Mouse (Mus musculus) MEL-GATA-1-ER (cell line): ENCODE measurements around the gene Fmnl2.

Source experiments
- DNase-seq: peaks from one replicate; pipeline ENCODE4 v3.0.0-alpha.2; 2012; ENCODE audit warnings: low read depth; ENCODE audit errors: extremely low read depth

The Fmnl2 gene

DNA sequence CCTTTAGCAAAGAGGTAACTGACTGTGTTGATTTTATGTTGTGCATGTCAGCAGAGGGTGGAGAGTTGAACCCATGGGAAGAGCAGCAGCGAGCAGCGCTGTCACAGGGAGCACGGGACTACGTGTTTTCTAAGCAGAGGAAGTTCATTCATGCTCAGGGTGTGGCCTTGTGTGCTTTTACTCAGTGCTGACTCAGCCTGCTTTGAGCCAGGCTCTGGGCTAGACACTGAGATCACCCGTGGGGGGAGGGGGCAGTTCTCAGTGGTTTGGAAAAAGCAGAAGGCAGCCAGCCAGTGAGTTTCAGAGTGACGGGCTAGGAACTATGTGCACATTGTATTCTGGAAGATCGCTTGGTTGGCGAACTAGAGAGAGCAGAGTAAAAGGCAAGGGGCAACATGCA lies 97.4 kb downstream of the Fmnl2 start:
- DNase-seq, result peak; percentile 16

DNA sequence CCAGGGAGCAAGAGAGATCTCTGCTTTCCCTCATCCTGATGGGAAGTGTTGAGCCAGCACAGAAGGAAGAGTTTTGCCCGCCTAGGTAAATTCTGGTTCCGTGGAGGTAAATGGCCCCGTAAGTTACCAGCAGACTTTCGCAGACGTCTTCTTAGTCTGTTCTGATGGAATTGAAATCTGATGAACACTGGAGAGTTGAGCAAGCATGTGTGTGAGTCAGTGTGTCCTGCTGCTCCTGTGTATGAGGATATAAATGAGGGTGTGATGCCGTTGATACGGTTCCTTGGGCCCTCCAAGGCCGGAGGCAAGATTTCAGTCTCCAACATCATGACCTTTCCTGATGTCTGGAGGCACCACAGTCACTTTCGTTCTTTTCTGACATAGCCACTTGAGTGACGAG lies 98.2 kb downstream of the Fmnl2 start:
- no peak for DNase-seq

GRCm38 (mm10) chr2:52957771-52958534 lies 100.3 kb downstream of the Fmnl2 start:
- DNase-seq, result no peak

DNA sequence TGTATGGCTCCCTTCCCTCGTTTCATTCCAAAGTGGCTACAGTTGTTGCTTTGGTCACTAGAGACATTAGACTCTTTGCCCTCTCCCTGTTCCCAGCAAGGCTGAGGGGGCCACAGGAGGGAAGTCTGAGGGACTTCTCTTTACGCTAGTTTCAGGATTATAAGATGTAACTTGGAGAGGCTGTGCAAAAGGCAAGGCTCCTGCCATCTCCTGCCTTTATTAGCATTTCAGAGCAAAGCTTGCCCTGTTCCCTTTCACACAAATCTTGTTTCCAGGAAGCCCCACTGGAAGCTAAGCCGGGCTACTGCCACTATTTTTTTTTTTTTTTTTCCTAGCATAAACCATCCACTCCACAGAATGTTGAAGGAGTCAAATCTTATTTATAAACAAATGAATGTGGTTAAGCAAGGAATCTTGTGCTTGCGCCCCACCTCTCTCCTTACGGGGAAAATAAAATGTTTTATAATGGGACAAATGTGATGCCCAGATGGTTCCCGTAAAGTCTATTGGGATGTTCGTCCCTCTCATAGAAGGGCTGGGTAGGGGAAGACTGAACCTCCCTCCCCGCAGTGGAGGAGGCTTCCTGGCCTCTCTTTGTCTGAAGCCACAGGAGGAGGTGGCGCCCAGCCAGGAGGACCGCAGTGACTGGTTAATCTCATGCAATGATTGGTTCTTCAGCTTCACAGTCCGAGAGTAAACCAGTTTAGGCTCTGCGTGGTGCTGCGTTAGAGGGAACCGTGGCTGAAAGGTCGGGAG lies 101.1 kb downstream of the Fmnl2 start:
- no peak for DNase-seq

GRCm38 (mm10) chr2:52959291-52959621 lies 101.6 kb downstream of the Fmnl2 start:
- DNase-seq, result no peak

- DNase-seq, result no peak
Observed at GRCm38 (mm10) chr2:52959982-52960381, 102.3 kb downstream of the Fmnl2 start.

DNA sequence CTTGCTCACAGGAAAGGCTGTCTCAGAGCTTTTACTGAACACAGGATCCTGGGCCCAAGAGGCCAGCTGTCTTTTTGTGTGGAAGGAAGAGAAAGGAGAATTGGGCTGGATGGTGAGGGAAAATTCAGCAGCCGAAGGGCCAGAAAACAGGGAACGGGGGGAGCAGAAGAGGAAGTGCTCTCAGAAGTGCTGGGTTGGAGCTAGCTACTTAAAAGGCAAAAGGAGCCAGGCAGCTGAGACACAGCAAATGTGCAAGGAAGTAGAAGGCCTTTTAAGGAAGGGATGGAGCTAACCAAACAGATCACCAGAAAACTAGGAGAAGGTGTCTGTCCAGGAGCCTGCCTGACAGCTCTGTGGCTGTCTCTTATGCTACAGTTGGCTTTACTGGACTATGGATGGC lies 103.0 kb downstream of the Fmnl2 start:
- no peak for DNase-seq

GRCm38 (mm10) chr2:52963439-52963838 lies 105.8 kb downstream of the Fmnl2 start:
- no peak for DNase-seq

GRCm38 (mm10) chr2:52964386-52964928 lies 106.8 kb downstream of the Fmnl2 start:
- no peak for DNase-seq

DNA sequence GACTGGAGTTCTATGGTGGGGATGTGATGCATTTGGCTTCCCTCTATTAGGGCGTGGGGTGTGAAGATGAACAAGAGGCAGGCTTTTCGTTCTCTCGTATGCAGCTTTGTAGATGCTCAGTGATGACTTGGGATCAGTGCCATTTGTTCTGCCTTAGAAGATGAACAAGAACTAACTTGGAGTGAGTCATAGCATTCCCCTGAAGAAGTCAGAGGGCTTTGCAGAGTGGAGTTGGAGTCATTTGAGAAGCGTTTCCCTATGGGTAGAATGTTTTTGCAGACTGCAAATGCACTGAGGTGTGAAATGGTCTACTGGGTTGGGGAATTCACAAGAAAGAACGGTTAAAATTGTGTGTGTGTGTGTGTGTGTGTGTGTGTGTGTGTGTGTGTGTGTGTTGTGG lies 108.6 kb downstream of the Fmnl2 start:
- DNase-seq, result no peak

GRCm38 (mm10) chr2:52966820-52967460 lies 109.3 kb downstream of the Fmnl2 start:
- DNase-seq, result no peak

GRCm38 (mm10) chr2:52967461-52967823 lies 109.8 kb downstream of the Fmnl2 start:
- no peak for DNase-seq

- DNase-seq, result no peak
Observed at GRCm38 (mm10) chr2:52968884-52969283, 111.2 kb downstream of the Fmnl2 start.

- DNase-seq, result no peak
Observed at GRCm38 (mm10) chr2:52974056-52974455, 116.4 kb downstream of the Fmnl2 start.

DNA sequence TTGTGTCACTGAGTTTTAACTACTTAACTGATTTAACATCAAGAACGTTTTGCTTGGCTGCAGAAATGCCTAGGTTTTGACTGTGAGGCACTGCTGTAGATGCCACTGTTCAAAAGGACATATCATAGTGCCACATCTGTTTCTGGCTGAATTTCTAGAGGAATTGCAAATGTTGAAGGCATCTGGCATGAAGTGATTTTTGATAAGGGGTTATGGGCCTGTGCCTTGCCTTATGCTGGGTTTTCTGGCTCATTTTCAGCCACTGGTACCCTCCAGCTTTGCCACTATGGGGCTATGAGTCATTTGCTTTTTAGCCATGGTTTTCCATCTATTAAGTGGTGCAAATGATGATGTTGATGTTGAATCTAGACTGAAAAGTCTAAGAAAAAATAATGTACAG lies 117.1 kb downstream of the Fmnl2 start:
- DNase-seq, result no peak

- no peak for DNase-seq
Observed at GRCm38 (mm10) chr2:52977921-52978675, 120.4 kb downstream of the Fmnl2 start.

DNA sequence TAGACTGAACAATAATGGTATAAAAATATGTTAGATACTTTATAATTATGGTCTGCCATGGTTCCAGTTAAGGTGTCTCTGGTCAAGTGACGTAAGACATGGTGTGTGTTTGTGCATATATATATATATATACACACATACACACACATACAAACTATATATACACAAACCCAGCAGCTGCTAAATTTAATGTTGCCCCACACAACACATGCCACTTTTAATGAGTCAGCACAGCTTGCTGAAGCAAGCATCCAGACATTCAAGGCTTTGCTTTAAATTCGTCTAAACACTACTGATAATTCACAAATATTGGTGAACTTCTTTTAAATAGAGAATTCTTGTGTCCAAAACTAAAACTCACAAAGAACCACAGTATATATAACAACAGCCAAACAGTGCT lies 121.1 kb downstream of the Fmnl2 start:
- DNase-seq, result no peak

- no peak for DNase-seq
Observed at GRCm38 (mm10) chr2:52979280-52979763, 121.7 kb downstream of the Fmnl2 start.

DNA sequence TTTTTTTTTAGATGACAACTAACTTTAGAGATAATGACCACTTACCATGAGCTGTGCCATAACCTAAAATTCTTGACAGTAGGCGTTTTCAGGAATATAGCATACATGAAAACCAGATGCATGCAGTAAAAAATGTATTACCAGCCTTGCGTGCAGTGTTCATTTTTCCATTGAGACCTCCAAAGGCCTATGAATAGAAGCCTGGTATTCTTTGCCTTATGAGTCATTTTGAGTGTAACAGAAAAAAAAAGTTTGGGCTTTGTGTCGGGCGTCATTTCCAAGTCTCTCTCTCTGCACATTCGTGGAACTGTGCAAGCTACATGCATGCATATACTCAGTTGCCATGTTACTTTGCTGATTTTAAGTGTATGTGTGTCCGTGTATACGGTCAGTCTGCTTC lies 123.5 kb downstream of the Fmnl2 start:
- DNase-seq, result no peak

DNA sequence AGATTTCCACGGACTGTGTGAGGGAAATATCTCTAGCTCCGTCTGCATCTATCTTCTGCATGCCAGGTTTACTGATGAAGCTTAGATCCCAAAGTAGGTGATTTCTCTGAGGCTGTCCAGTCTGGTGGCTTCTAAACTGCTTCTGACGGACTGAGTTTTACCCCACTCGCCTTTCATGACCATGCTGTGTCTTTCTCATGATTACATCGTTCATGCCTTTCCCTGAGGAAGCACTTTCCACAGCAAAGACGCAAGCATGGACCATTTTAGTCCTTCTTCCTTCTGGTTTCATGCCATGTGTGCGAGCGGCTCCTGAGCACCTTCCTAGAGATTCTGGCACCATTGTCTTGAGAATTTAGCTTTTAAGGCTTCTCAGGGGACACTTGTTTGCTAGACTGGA lies 123.9 kb downstream of the Fmnl2 start:
- no peak for DNase-seq

- no peak for DNase-seq
Observed at GRCm38 (mm10) chr2:52982502-52982901, 124.8 kb downstream of the Fmnl2 start.
